Mouse (Mus musculus): ENCODE measurements around the gene Tex261. TPM values are rescaled to one million over a fixed set of nuclear protein-coding genes. Genes with fewer than 3 reads are reported as not detected.

Gene Tex261
- polyA plus RNA-seq, 1 experiment from 2014 or later, result 68.0 TPM

GRCm38 (mm10) chr6:83729350-83729970 lies 46.2 kb downstream of the Tex261 start:
- Histone ChIP-seq H3K4me3 (ENCODE audit: low read depth, low read length) (no peak overlapping the region), H3K27me3 (ENCODE audit: control insufficient read depth, insufficient read depth, low read length) (no peaks in the 10 kb centered on the region), H3K27ac (ENCODE audit: low read depth, low read length) (no peak overlapping the region), H3K36me3 (ENCODE audit: control insufficient read depth, insufficient read depth, low read length) (no peaks in the 10 kb centered on the region), H3K9ac (ENCODE audit: low read length) (no peak overlapping the region), H3K4me2 (ENCODE audit: low read depth, low read length, severe bottlenecking) (no peak overlapping the region), H3K4me1 (replicated peaks; ENCODE audit: control insufficient read depth, insufficient read depth, low read length) (no peaks in the 10 kb centered on the region), H3K9me3 (ENCODE audit: control insufficient read depth, low read length) (no peaks in the 10 kb centered on the region; the same call in 1 of the 2 replicates)
- 73% methylated on average over 14 of the region's 14 CpGs for WGBS
- DNase-seq (ENCODE audit: low spot score), result no peak
- no peak for ATAC-seq (replicated peaks; ENCODE audit: low FRiP score)

- ATAC-seq (replicated peaks; ENCODE audit: low FRiP score) (no peak), DNase-seq (ENCODE audit: low spot score) (no peak)
- 91% methylated on average over 3 of the region's 3 CpGs for WGBS
- Histone ChIP-seq H3K9ac (ENCODE audit: low read length) (no peak overlapping the region), H3K27me3 (ENCODE audit: control insufficient read depth, insufficient read depth, low read length) (peaks cover 2% of the 10 kb centered on the region), H3K4me3 (ENCODE audit: low read depth, low read length) (no peak overlapping the region), H3K27ac (ENCODE audit: low read depth, low read length) (no peak overlapping the region), H3K4me2 (ENCODE audit: low read depth, low read length, severe bottlenecking) (no peak overlapping the region), H3K36me3 (ENCODE audit: control insufficient read depth, insufficient read depth, low read length) (no peaks in the 10 kb centered on the region), H3K9me3 (ENCODE audit: control insufficient read depth, low read length) (no peaks in the 10 kb centered on the region), H3K4me1 (replicated peaks; ENCODE audit: control insufficient read depth, insufficient read depth, low read length) (no peaks in the 10 kb centered on the region)
Measured at GRCm38 (mm10) chr6:83728488-83728887, 47.1 kb downstream of the Tex261 start.

DNA sequence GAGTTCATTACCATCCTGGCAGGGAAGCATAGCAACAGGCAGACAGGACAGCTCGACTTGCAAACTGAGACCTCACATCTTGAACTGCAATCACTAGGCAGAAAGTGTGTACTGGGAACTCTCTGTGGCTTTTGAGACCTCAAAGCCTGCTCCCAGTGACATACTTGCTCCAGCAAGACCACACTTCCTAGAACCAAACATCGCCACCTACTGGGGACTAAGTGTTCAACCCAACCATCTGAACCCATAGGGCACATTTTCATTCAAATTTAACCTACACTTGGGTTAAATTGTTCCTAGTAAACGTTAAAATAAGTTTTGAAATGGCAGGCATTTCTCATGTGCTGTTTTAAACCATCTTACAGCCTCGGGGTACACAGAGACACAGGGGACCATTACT lies 48.4 kb downstream of the Tex261 start:
- no peaks in the 10 kb centered on the region for H3K9me3 ChIP-seq (ENCODE audit: control insufficient read depth, low read length)
- H3K9ac ChIP-seq (ENCODE audit: low read length), result no peak overlapping the region
- no peak overlapping the region for H3K4me2 ChIP-seq (ENCODE audit: low read depth, low read length, severe bottlenecking)
- H3K27ac ChIP-seq (ENCODE audit: low read depth, low read length), result no peak overlapping the region
- ATAC-seq (replicated peaks; ENCODE audit: low FRiP score) (no peak), DNase-seq (ENCODE audit: low spot score) (no peak)
- no peaks in the 10 kb centered on the region for H3K4me1 ChIP-seq (replicated peaks; ENCODE audit: control insufficient read depth, insufficient read depth, low read length)
- 40% methylated on average over 4 of the region's 4 CpGs for WGBS
- no peaks in the 10 kb centered on the region for H3K36me3 ChIP-seq (ENCODE audit: control insufficient read depth, insufficient read depth, low read length)
- H3K4me3 ChIP-seq (ENCODE audit: low read depth, low read length), result no peak overlapping the region
- H3K27me3 ChIP-seq (ENCODE audit: control insufficient read depth, insufficient read depth, low read length), result peaks cover 10% of the 10 kb centered on the region

DNA sequence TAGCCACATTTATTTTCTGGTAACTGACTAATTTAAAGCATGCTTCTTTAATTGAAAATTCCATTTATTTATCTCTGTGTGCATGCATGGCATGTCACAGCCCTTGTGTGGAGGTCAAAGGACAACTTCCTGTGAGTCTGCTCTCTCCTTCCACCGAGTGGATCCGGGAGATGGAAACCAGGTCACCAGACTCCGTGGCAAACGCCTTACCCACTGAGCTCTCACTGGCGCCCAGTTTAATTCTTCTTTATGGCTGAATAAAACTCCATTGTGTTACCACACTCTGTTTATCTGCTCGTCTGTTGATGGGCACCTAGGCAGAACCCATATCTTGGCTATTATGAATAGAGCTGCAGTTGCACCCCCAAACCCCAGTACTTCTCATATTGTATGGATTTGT lies 53.1 kb downstream of the Tex261 start:
- ATAC-seq (replicated peaks; ENCODE audit: low FRiP score) (no peak), DNase-seq (ENCODE audit: low spot score) (no peak)
- Histone ChIP-seq H3K4me1 (replicated peaks; ENCODE audit: control insufficient read depth, insufficient read depth, low read length) (no peaks in the 10 kb centered on the region), H3K4me3 (ENCODE audit: low read depth, low read length) (no peak overlapping the region), H3K27me3 (ENCODE audit: control insufficient read depth, insufficient read depth, low read length) (peaks cover 53% of the 10 kb centered on the region), H3K9me3 (ENCODE audit: control insufficient read depth, low read length) (no peaks in the 10 kb centered on the region), H3K36me3 (ENCODE audit: control insufficient read depth, insufficient read depth, low read length) (no peaks in the 10 kb centered on the region), H3K27ac (ENCODE audit: low read depth, low read length) (no peak overlapping the region), H3K9ac (ENCODE audit: low read length) (no peak overlapping the region), H3K4me2 (ENCODE audit: low read depth, low read length, severe bottlenecking) (no peak overlapping the region)
- 26% methylated on average over 6 of the region's 6 CpGs for WGBS

Other genes with a start within 250 kb of the Tex261 start
- gene Actg2, start 239.5 kb downstream of the Tex261 start, polyA plus RNA-seq (2014; fragmentation: Nextera tagmentation; extraction: Ambion mirVana), result 2.3 and 3.1 TPM in 2 replicates
- 20.5 and 21.6 TPM in 2 replicates for gene Stambp, start 203.1 kb downstream of the Tex261 start, polyA plus RNA-seq (2014; fragmentation: Nextera tagmentation; extraction: Ambion mirVana)
- gene Clec4f, start 119.6 kb downstream of the Tex261 start, polyA plus RNA-seq (2014; fragmentation: Nextera tagmentation; extraction: Ambion mirVana), result not detected in 2 replicates
- gene Cd207, start 98.0 kb downstream of the Tex261 start, polyA plus RNA-seq (2014; fragmentation: Nextera tagmentation; extraction: Ambion mirVana), result not detected in 2 replicates
- 0.21 and 0.60 TPM in 2 replicates for gene Vax2, start 64.5 kb downstream of the Tex261 start, polyA plus RNA-seq (2014; fragmentation: Nextera tagmentation; extraction: Ambion mirVana)
- gene Atp6v1b1, start 32.8 kb downstream of the Tex261 start, polyA plus RNA-seq (2014; fragmentation: Nextera tagmentation; extraction: Ambion mirVana), result not detected in 2 replicates
- gene Ankrd53, start 13.2 kb downstream of the Tex261 start, polyA plus RNA-seq (2014; fragmentation: Nextera tagmentation; extraction: Ambion mirVana), result 0.25 TPM in 1 of 2 replicates, not detected in the other
- gene Nagk, start 19.2 kb upstream of the Tex261 start, polyA plus RNA-seq (2014; fragmentation: Nextera tagmentation; extraction: Ambion mirVana), result 36.0 and 37.4 TPM in 2 replicates
- 24.8 and 27.5 TPM in 2 replicates for gene Paip2b, start 55.9 kb upstream of the Tex261 start, polyA plus RNA-seq (2014; fragmentation: Nextera tagmentation; extraction: Ambion mirVana)
- gene Zfp638, start 91.3 kb upstream of the Tex261 start, polyA plus RNA-seq (2014; fragmentation: Nextera tagmentation; extraction: Ambion mirVana), result 97.5 and 108 TPM in 2 replicates
- 3.4 and 4.4 TPM in 2 replicates for gene Dysf, start 232.8 kb upstream of the Tex261 start, polyA plus RNA-seq (2014; fragmentation: Nextera tagmentation; extraction: Ambion mirVana)

Measured in forebrain, embryonic 11.5 days (tissue).